Mouse (Mus musculus): ENCODE data around the gene Clic1.
"Not testable (repeated sequence)": the region's sequence is repeated elsewhere in the genome, so short reads cannot be mapped to it uniquely, and the experiment has no call there.

The Clic1 gene

GRCm38 (mm10) chr17:35049561-35050016 lies at the start of gene Clic1:
Gene Clic1 (plus strand): TSS chr17:35049966.
- peak; percentile 93 for DNase-seq

GRCm38 (mm10) chr17:35000717-35001451 lies 48.9 kb upstream of the Clic1 start, which contains the start of gene Vars:
Gene Vars (plus strand): TSS chr17:35000987.
- peak; percentile 96 for DNase-seq

GRCm38 (mm10) chr17:35001452-35002152 lies 48.2 kb upstream of the Clic1 start:
- peak; percentile 51 for DNase-seq

- peak; percentile 12 for DNase-seq
These were observed 47.5 kb upstream of the Clic1 start for GRCm38 (mm10) chr17:35002153-35002865.

- DNase-seq: no peak
These were observed 46.5 kb upstream of the Clic1 start for GRCm38 (mm10) chr17:35003022-35003838.

GRCm38 (mm10) chr17:35004075-35004717 lies 45.6 kb upstream of the Clic1 start:
- DNase-seq: no peak

GRCm38 (mm10) chr17:35005158-35005557 lies 44.6 kb upstream of the Clic1 start:
- DNase-seq: no peak

- DNase-seq: not testable (repeated sequence)
These were observed 43.9 kb upstream of the Clic1 start for GRCm38 (mm10) chr17:35005902-35006301.

- DNase-seq: no peak
These were observed 42.3 kb upstream of the Clic1 start for GRCm38 (mm10) chr17:35007387-35007991.

GRCm38 (mm10) chr17:35009586-35009985 lies 40.2 kb upstream of the Clic1 start:
- DNase-seq: no peak

- DNase-seq: no peak
These were observed 38.3 kb upstream of the Clic1 start for GRCm38 (mm10) chr17:35011440-35011839.

GRCm38 (mm10) chr17:35012430-35012829 lies 37.3 kb upstream of the Clic1 start:
- DNase-seq: no peak

- no peak for DNase-seq
These were observed 36.5 kb upstream of the Clic1 start for GRCm38 (mm10) chr17:35013221-35013620.

- no peak for DNase-seq
These were observed 34.5 kb upstream of the Clic1 start for GRCm38 (mm10) chr17:35015296-35015695.

GRCm38 (mm10) chr17:35016376-35016775 lies 33.4 kb upstream of the Clic1 start, which contains the start of gene Vwa7:
Gene Vwa7 (plus strand): TSS chr17:35016579.
- DNase-seq: no peak

GRCm38 (mm10) chr17:35016791-35017705 lies 32.7 kb upstream of the Clic1 start:
- DNase-seq: no peak

- DNase-seq: no peak
These were observed 32.1 kb upstream of the Clic1 start for GRCm38 (mm10) chr17:35017706-35018030.

- DNase-seq: no peak
These were observed 31.6 kb upstream of the Clic1 start for GRCm38 (mm10) chr17:35018171-35018570.

- no peak for DNase-seq
These were observed 29.9 kb upstream of the Clic1 start for GRCm38 (mm10) chr17:35019894-35020293.

- no peak for DNase-seq
These were observed 29.2 kb upstream of the Clic1 start for GRCm38 (mm10) chr17:35020551-35020950.
